Mouse (Mus musculus): ENCODE measurements around the gene Elf4. TPM values are rescaled to one million over a fixed set of nuclear protein-coding genes. Genes with fewer than 3 reads are reported as not detected.

Gene Elf4
- 32.9 TPM for polyA plus RNA-seq (2014; fragmentation: Illumina TruSeq; extraction: RNeasy Lipid Tissue Mini Kit (QIAGEN cat#74804); ENCODE audit: low read depth, low replicate concordance)

GRCm38 (mm10) chrX:48462754-48463507 lies at the start of gene Elf4:
Gene Elf4, minus strand, starts transcription at chrX:48463132.

Other genes starting within 250 kb of the Elf4 start
- 29.2 TPM for gene Utp14a, start 206.3 kb downstream of the Elf4 start, polyA plus RNA-seq (2014; fragmentation: Illumina TruSeq; extraction: RNeasy Lipid Tissue Mini Kit (QIAGEN cat#74804); ENCODE audit: low read depth, low replicate concordance)
- gene Bcorl1, start 121.8 kb downstream of the Elf4 start, polyA plus RNA-seq (2014; fragmentation: Illumina TruSeq; extraction: RNeasy Lipid Tissue Mini Kit (QIAGEN cat#74804); ENCODE audit: low read depth, low replicate concordance): 1.3 TPM
- 74.9 TPM for gene Aifm1, start 50.4 kb upstream of the Elf4 start, polyA plus RNA-seq (2014; fragmentation: Illumina TruSeq; extraction: RNeasy Lipid Tissue Mini Kit (QIAGEN cat#74804); ENCODE audit: low read depth, low replicate concordance)
- gene Rab33a, start 56.2 kb upstream of the Elf4 start, polyA plus RNA-seq (2014; fragmentation: Illumina TruSeq; extraction: RNeasy Lipid Tissue Mini Kit (QIAGEN cat#74804); ENCODE audit: low read depth, low replicate concordance): 0.91 TPM
- 33.6 TPM for gene Zfp280c, start 131.4 kb upstream of the Elf4 start, polyA plus RNA-seq (2014; fragmentation: Illumina TruSeq; extraction: RNeasy Lipid Tissue Mini Kit (QIAGEN cat#74804); ENCODE audit: low read depth, low replicate concordance)
- 16.5 TPM for gene Slc25a14, start 160.3 kb upstream of the Elf4 start, polyA plus RNA-seq (2014; fragmentation: Illumina TruSeq; extraction: RNeasy Lipid Tissue Mini Kit (QIAGEN cat#74804); ENCODE audit: low read depth, low replicate concordance)
- gene Gpr119, start 211.3 kb upstream of the Elf4 start, polyA plus RNA-seq (2014; fragmentation: Illumina TruSeq; extraction: RNeasy Lipid Tissue Mini Kit (QIAGEN cat#74804); ENCODE audit: low read depth, low replicate concordance): 2.3 TPM
- 6.1 TPM for gene Rbmx2, start 231.9 kb upstream of the Elf4 start, polyA plus RNA-seq (2014; fragmentation: Illumina TruSeq; extraction: RNeasy Lipid Tissue Mini Kit (QIAGEN cat#74804); ENCODE audit: low read depth, low replicate concordance)